Mouse (Mus musculus) embryonic facial prominence, embryonic 13.5 days (tissue): ENCODE results near the gene Ucma. TPM values are rescaled to one million over a fixed set of nuclear protein-coding genes. Genes with fewer than 3 reads are reported as not detected.
A peak's percentile ranks its signal among the peaks of the same experiment; 100 is the strongest.
"Not testable (repeated sequence)": the region's sequence is repeated elsewhere in the genome, so short reads cannot be mapped to it uniquely, and the experiment has no call there.

Experiments used
- ATAC-seq: fragments of 200-750 bp; cut with Nextera tagmentation; 2 replicates; pipeline ENCODE4 v1.8.0; 2017; ENCODE audit warnings: low read depth; ENCODE audit not compliant: insufficient number of reproducible peaks, insufficient read depth, low FRiP score, low TSS enrichment
- H3K27ac ChIP-seq: fragments of 300-500 bp; sonication (generic); 2 replicates; pipeline ENCODE4 v1.5.1; 2015; ENCODE audit warnings: moderate library complexity, mild to moderate bottlenecking, inconsistent platforms
- H3K27me3 ChIP-seq: fragments of 300-500 bp; sonication (generic); 2 replicates; pipeline ENCODE4 v1.6.1; 2015; ENCODE audit warnings: mild to moderate bottlenecking, inconsistent platforms
- H3K36me3 ChIP-seq: fragments of 300-500 bp; sonication (generic); 2 replicates; pipeline ENCODE4 v1.6.1; 2015; ENCODE audit warnings: mild to moderate bottlenecking, inconsistent platforms
- H3K4me1 ChIP-seq: fragments of 300-500 bp; sonication (generic); 2 replicates; pipeline ENCODE4 v1.6.1; 2015; ENCODE audit warnings: inconsistent platforms
- H3K4me2 ChIP-seq: fragments of 300-500 bp; sonication (generic); 2 replicates; pipeline ENCODE4 v1.6.1; 2015; ENCODE audit warnings: moderate library complexity, mild to moderate bottlenecking, inconsistent platforms
- H3K4me3 ChIP-seq: fragments of 300-500 bp; sonication (generic); 2 replicates; pipeline ENCODE4 v1.5.1; 2015; ENCODE audit warnings: mild to moderate bottlenecking, inconsistent platforms
- H3K9ac ChIP-seq: fragments of 300-500 bp; sonication (generic); 2 replicates; pipeline ENCODE4 v1.6.1; 2015; ENCODE audit warnings: mild to moderate bottlenecking, inconsistent platforms
- H3K9me3 ChIP-seq: fragments of 300-500 bp; sonication (generic); 2 replicates; pipeline ENCODE4 v1.6.1; 2016; ENCODE audit warnings: inconsistent platforms
- WGBS: fragments of 180-500 bp; shearing (Covaris S2); methylation state at CpG from one replicate; pipeline ENCODE4 v1.1.7; 2015; ENCODE audit warnings: mixed read lengths; 5-methylcytosine and 5-hydroxymethylcytosine counted together
- polyA plus RNA-seq: library from polyadenylated mRNA; unstranded; fragments of >200 nt; fragmentation: Nextera tagmentation; extraction: Ambion mirVana; gene quantifications from 2 replicates; pipeline ENCODE4 v1.2.1, GENCODE M21; 2015

Ucma gene
- polyA plus RNA-seq = 0.69 and 0.98 TPM in 2 replicates

GRCm38 (mm10) chr2:4975807-4976206, at the start of gene Ucma:
TSS of gene Ucma (plus strand) at chr2:4976122.
- ATAC-seq = no peak
- H3K9ac ChIP-seq = no peak within 1 kb of the TSS
- H3K27ac ChIP-seq = no peak within 1 kb of the TSS
- no peak within 1 kb of the TSS for H3K4me3 ChIP-seq
- H3K9me3 ChIP-seq = no peaks in the 10 kb centered on the region
- no peaks in the 10 kb centered on the region for H3K36me3 ChIP-seq
- H3K27me3 ChIP-seq = no peaks in the 10 kb centered on the region
- WGBS = 60% methylated on average over 5 of the region's 5 CpGs
- H3K4me2 ChIP-seq = no peak within 1 kb of the TSS
- peaks cover 18% of the 10 kb centered on the region for H3K4me1 ChIP-seq

- Histone ChIP-seq H3K9me3 (no peaks in the 10 kb centered on the region), H3K27ac (no peak overlapping the region), H3K4me2 (no peak overlapping the region), H3K4me3 (no peak overlapping the region), H3K4me1 (no peaks in the 10 kb centered on the region), H3K36me3 (peaks cover 48% of the 10 kb centered on the region), H3K9ac (no peak overlapping the region), H3K27me3 (no peaks in the 10 kb centered on the region)
- ATAC-seq = no peak
- WGBS = 88% methylated on average over 3 of the region's 3 CpGs
These were observed 48.5 kb upstream of the Ucma start for GRCm38 (mm10) chr2:4927391-4927790.

- H3K36me3 ChIP-seq = peaks cover 54% of the 10 kb centered on the region
- WGBS = 87% methylated on average over 2 of the region's 2 CpGs
- no peak overlapping the region for H3K27ac ChIP-seq
- no peak overlapping the region for H3K4me3 ChIP-seq
- H3K4me1 ChIP-seq = no peaks in the 10 kb centered on the region
- no peaks in the 10 kb centered on the region for H3K9me3 ChIP-seq
- H3K4me2 ChIP-seq = no peak overlapping the region
- ATAC-seq = no peak
- H3K9ac ChIP-seq = no peak overlapping the region
- no peaks in the 10 kb centered on the region for H3K27me3 ChIP-seq
These were observed 46.7 kb upstream of the Ucma start for GRCm38 (mm10) chr2:4929230-4929629.

- WGBS = 91% methylated on average over 9 of the region's 9 CpGs
- Histone ChIP-seq H3K27ac (no peak overlapping the region), H3K4me2 (no peak overlapping the region), H3K4me3 (no peak overlapping the region), H3K9ac (no peak overlapping the region), H3K27me3 (no peaks in the 10 kb centered on the region), H3K36me3 (peaks cover 55% of the 10 kb centered on the region), H3K4me1 (no peaks in the 10 kb centered on the region), H3K9me3 (no peaks in the 10 kb centered on the region)
- ATAC-seq = no peak
These were observed 41.4 kb upstream of the Ucma start for GRCm38 (mm10) chr2:4934516-4934915.

- H3K4me3 ChIP-seq = no peak overlapping the region
- no peak overlapping the region for H3K4me2 ChIP-seq
- 95% methylated on average over 7 of the region's 7 CpGs for WGBS
- no peaks in the 10 kb centered on the region for H3K27me3 ChIP-seq
- peaks cover 38% of the 10 kb centered on the region for H3K36me3 ChIP-seq
- ATAC-seq = no peak
- H3K9me3 ChIP-seq = no peaks in the 10 kb centered on the region
- H3K27ac ChIP-seq = no peak overlapping the region
- no peaks in the 10 kb centered on the region for H3K4me1 ChIP-seq
- H3K9ac ChIP-seq = no peak overlapping the region
These were observed 38.0 kb upstream of the Ucma start for GRCm38 (mm10) chr2:4937931-4938330.

- no peak overlapping the region for H3K4me3 ChIP-seq
- no peak for ATAC-seq
- H3K9me3 ChIP-seq = peaks cover 8% of the 10 kb centered on the region; the same call in 1 of the 2 replicates
- H3K36me3 ChIP-seq = peaks cover 33% of the 10 kb centered on the region
- H3K4me1 ChIP-seq = no peaks in the 10 kb centered on the region
- H3K27me3 ChIP-seq = no peaks in the 10 kb centered on the region
- 91% methylated on average over 11 of the region's 11 CpGs for WGBS
- H3K9ac ChIP-seq = no peak overlapping the region
- no peak overlapping the region for H3K4me2 ChIP-seq
- H3K27ac ChIP-seq = no peak overlapping the region
These were observed 35.1 kb upstream of the Ucma start for GRCm38 (mm10) chr2:4940861-4941260.

- H3K4me2 ChIP-seq, H3K27me3 ChIP-seq, H3K9me3 ChIP-seq, H3K9ac ChIP-seq, ATAC-seq, H3K27ac ChIP-seq, H3K36me3 ChIP-seq, H3K4me3 ChIP-seq, H3K4me1 ChIP-seq: not testable (repeated sequence)
- WGBS = 77% methylated on average over 5 of the region's 8 CpGs
These were observed 26.2 kb upstream of the Ucma start for GRCm38 (mm10) chr2:4949691-4950090.

GRCm38 (mm10) chr2:4950986-4951385, 24.9 kb upstream of the Ucma start:
- Histone ChIP-seq H3K27me3 (no peaks in the 10 kb centered on the region), H3K4me3 (no peak overlapping the region), H3K9me3 (0 out of 2 replicates have a peak, but pooled peaks cover 6% of the 10 kb centered on the region), H3K9ac (no peak overlapping the region), H3K27ac (no peak overlapping the region), H3K4me2 (no peak overlapping the region), H3K36me3 (no peaks in the 10 kb centered on the region), H3K4me1 (no peaks in the 10 kb centered on the region)
- WGBS = 89% methylated on average over 2 of the region's 2 CpGs
- ATAC-seq = no peak

- Histone ChIP-seq H3K4me1 (0 out of 2 replicates have a peak, but pooled peaks cover 2% of the 10 kb centered on the region), H3K27me3 (no peaks in the 10 kb centered on the region), H3K4me3 (no peak overlapping the region), H3K4me2 (no peak overlapping the region), H3K9ac (no peak overlapping the region), H3K9me3 (0 out of 2 replicates have a peak, but pooled peaks cover 6% of the 10 kb centered on the region), H3K27ac (no peak overlapping the region), H3K36me3 (no peaks in the 10 kb centered on the region)
- ATAC-seq = no peak
- WGBS = 71% methylated on average over 6 of the region's 6 CpGs
These were observed 21.6 kb upstream of the Ucma start for GRCm38 (mm10) chr2:4954216-4954760.

GRCm38 (mm10) chr2:4958039-4958438, 17.9 kb upstream of the Ucma start:
- peak overlapping the region; percentile 28; the same call in 1 of the 2 replicates for H3K27ac ChIP-seq
- H3K9ac ChIP-seq = no peak overlapping the region
- no peak for ATAC-seq
- no peaks in the 10 kb centered on the region for H3K36me3 ChIP-seq
- no peaks in the 10 kb centered on the region for H3K27me3 ChIP-seq
- H3K4me3 ChIP-seq = no peak overlapping the region
- WGBS = 79% methylated on average over 12 of the region's 12 CpGs
- H3K9me3 ChIP-seq = no peaks in the 10 kb centered on the region
- H3K4me2 ChIP-seq = no peak overlapping the region
- 0 out of 2 replicates have a peak, but pooled peaks cover 2% of the 10 kb centered on the region for H3K4me1 ChIP-seq

- ATAC-seq = no peak
- Histone ChIP-seq H3K9ac (no peak overlapping the region), H3K4me3 (no peak overlapping the region), H3K9me3 (no peaks in the 10 kb centered on the region), H3K36me3 (no peaks in the 10 kb centered on the region), H3K27ac (no peak overlapping the region), H3K4me2 (no peak overlapping the region), H3K27me3 (no peaks in the 10 kb centered on the region), H3K4me1 (no peaks in the 10 kb centered on the region)
- WGBS = 92% methylated on average over 2 of the region's 2 CpGs
These were observed 8.1 kb upstream of the Ucma start for GRCm38 (mm10) chr2:4967806-4968205.

- Histone ChIP-seq H3K36me3 (no peaks in the 10 kb centered on the region), H3K4me2 (no peak overlapping the region), H3K9ac (no peak overlapping the region), H3K9me3 (no peaks in the 10 kb centered on the region), H3K4me3 (no peak overlapping the region), H3K27me3 (no peaks in the 10 kb centered on the region), H3K4me1 (no peaks in the 10 kb centered on the region), H3K27ac (no peak overlapping the region)
- no peak for ATAC-seq
- WGBS = 79% methylated on average over 2 of the region's 2 CpGs
These were observed 6.8 kb upstream of the Ucma start for GRCm38 (mm10) chr2:4969083-4969482.
